Mouse (Mus musculus) bone marrow, adult 2 months (tissue): ENCODE measurements around the gene Ric1.

Experiments used
- CTCF ChIP-seq: fragments of 200-500 bp; IDR thresholded peaks from 2 replicates; pipeline ENCODE4 v1.5.1; 2011; ENCODE audit warnings: low read length, control low read depth; ENCODE audit not compliant: control insufficient read depth, insufficient read depth
- POLR2A ChIP-seq: fragments of 200-500 bp; IDR thresholded peaks from 2 replicates; pipeline ENCODE4 v1.6.1; 2011; ENCODE audit warnings: low read depth, mild to moderate bottlenecking, control low read depth, low read length, borderline replicate concordance; ENCODE audit not compliant: control insufficient read depth

DNA sequence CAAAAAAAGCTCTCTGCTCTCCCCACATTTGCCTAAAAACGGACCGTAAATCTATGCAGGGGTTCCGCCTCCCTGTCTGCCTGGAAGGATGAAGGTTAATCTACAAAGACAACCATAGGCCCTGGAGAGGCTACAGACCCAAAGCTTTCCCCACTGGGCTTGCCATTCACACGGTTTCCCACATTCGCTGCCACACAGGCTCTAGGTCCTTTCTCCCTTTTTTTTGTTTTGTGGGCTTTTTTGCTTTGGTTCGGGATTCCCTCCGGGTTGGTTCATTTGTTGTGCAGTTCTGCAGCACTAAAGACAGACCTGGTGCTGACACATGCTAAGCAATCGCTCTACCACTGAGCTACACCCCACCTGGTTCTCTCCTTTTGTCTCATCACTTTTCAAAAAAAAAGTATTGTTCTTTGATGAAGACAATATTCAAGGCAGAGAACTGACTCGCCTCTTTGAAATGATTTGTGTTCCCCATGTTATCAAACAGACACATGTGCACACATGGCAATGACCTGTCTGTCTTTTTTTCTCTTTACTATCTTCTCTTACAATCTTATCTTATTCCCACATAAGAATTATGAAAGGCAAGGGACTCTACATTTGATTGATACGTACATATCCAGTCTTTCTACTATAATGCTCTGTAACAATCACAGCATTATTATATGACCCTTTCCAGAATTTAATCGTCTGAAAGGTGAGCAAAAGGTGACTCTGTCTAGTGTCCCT, 121.3 kb downstream of the Ric1 start:
- TF ChIP-seq CTCF (no peak), POLR2A (no peak)
